Mouse (Mus musculus) erythroblast, embryonic 14.5 days (primary cell): ENCODE results near the gene Tspan9. TPM values are rescaled to one million over a fixed set of nuclear protein-coding genes. Genes with fewer than 3 reads are reported as not detected.

Source experiments
- H3K27me3 ChIP-seq: 2 replicates; pipeline ENCODE4 v1.6.1; 2012; ENCODE audit warnings: inconsistent platforms; ENCODE audit not compliant: control insufficient read depth
- H3K36me3 ChIP-seq: 2 replicates; pipeline ENCODE4 v1.6.1; 2012; ENCODE audit warnings: mild to moderate bottlenecking, inconsistent platforms; ENCODE audit not compliant: control insufficient read depth
- H3K4me1 ChIP-seq: 2 replicates; pipeline ENCODE4 v1.6.1; 2012; ENCODE audit warnings: inconsistent platforms; ENCODE audit not compliant: control insufficient read depth
- H3K4me3 ChIP-seq: replicated peaks from 2 replicates; pipeline ENCODE3; 2012; ENCODE audit warnings: moderate library complexity, mild to moderate bottlenecking, inconsistent platforms
- H3K9me3 ChIP-seq: 2 replicates; pipeline ENCODE4 v1.6.1; 2012; ENCODE audit warnings: low read length, inconsistent platforms, mixed read lengths; ENCODE audit not compliant: control insufficient read depth
- GATA1 ChIP-seq: IDR thresholded peaks from 2 replicates; pipeline ENCODE4 v1.6.1; 2012; ENCODE audit warnings: low read length, inconsistent platforms, mixed read lengths
- TAL1 ChIP-seq: IDR thresholded peaks from 3 replicates; pipeline ENCODE4 v1.6.1; 2012; ENCODE audit warnings: low read length, inconsistent platforms, mixed read lengths
- polyA plus RNA-seq: library from polyadenylated mRNA; stranded (reverse); fragments of >175 nt; gene quantifications from 2 replicates; pipeline ENCODE4 v1.2.3, GENCODE M21; 2012

The Tspan9 gene
- polyA plus RNA-seq, 1 experiment, result 0.04 TPM

- Histone ChIP-seq H3K4me1 (no peaks in the 10 kb centered on the region), H3K4me3 (no peak overlapping the region), H3K27me3 (no peaks in the 10 kb centered on the region), H3K36me3 (no peaks in the 10 kb centered on the region; the same call in 1 of the 2 replicates), H3K9me3 (no peaks in the 10 kb centered on the region)
- TF ChIP-seq GATA1 (no peak), TAL1 (no peak)
Measured at GRCm38 (mm10) chr6:128112605-128113004, 30.8 kb downstream of the Tspan9 start.

GRCm38 (mm10) chr6:128111784-128112183 is 31.6 kb downstream of the Tspan9 start:
- Histone ChIP-seq H3K36me3 (no peaks in the 10 kb centered on the region; the same call in 1 of the 2 replicates), H3K4me1 (no peaks in the 10 kb centered on the region), H3K27me3 (no peaks in the 10 kb centered on the region), H3K9me3 (no peaks in the 10 kb centered on the region), H3K4me3 (no peak overlapping the region)
- TF ChIP-seq TAL1 (no peak), GATA1 (no peak)

- no peaks in the 10 kb centered on the region for H3K4me1 ChIP-seq
- no peaks in the 10 kb centered on the region for H3K9me3 ChIP-seq
- H3K4me3 ChIP-seq, result no peak overlapping the region
- no peak for TF ChIP-seq GATA1
- H3K36me3 ChIP-seq, result no peaks in the 10 kb centered on the region
- no peaks in the 10 kb centered on the region for H3K27me3 ChIP-seq
Measured at GRCm38 (mm10) chr6:128108324-128109035, 34.9 kb downstream of the Tspan9 start.

GRCm38 (mm10) chr6:128107698-128108097 is 35.7 kb downstream of the Tspan9 start:
- H3K27me3 ChIP-seq, result no peaks in the 10 kb centered on the region
- H3K9me3 ChIP-seq, result no peaks in the 10 kb centered on the region
- no peaks in the 10 kb centered on the region for H3K4me1 ChIP-seq
- TF ChIP-seq GATA1, result no peak
- TF ChIP-seq TAL1, result no peak
- H3K4me3 ChIP-seq, result no peak overlapping the region
- no peaks in the 10 kb centered on the region for H3K36me3 ChIP-seq

- Histone ChIP-seq H3K9me3 (no peaks in the 10 kb centered on the region), H3K27me3 (no peaks in the 10 kb centered on the region), H3K36me3 (no peaks in the 10 kb centered on the region), H3K4me1 (no peaks in the 10 kb centered on the region), H3K4me3 (no peak overlapping the region)
- TF ChIP-seq GATA1 (no peak), TAL1 (no peak)
Measured at GRCm38 (mm10) chr6:128106154-128106553, 37.2 kb downstream of the Tspan9 start.

GRCm38 (mm10) chr6:128104712-128105324 is 38.6 kb downstream of the Tspan9 start:
- Histone ChIP-seq H3K4me3 (no peak overlapping the region), H3K9me3 (no peaks in the 10 kb centered on the region), H3K36me3 (no peaks in the 10 kb centered on the region), H3K4me1 (no peaks in the 10 kb centered on the region), H3K27me3 (no peaks in the 10 kb centered on the region)
- TF ChIP-seq GATA1 (no peak), TAL1 (no peak)

GRCm38 (mm10) chr6:128103874-128104273 is 39.5 kb downstream of the Tspan9 start:
- no peaks in the 10 kb centered on the region for H3K4me1 ChIP-seq
- no peaks in the 10 kb centered on the region for H3K36me3 ChIP-seq
- TF ChIP-seq GATA1 (no peak), TAL1 (no peak)
- no peaks in the 10 kb centered on the region for H3K27me3 ChIP-seq
- H3K4me3 ChIP-seq, result no peak overlapping the region
- H3K9me3 ChIP-seq, result no peaks in the 10 kb centered on the region

GRCm38 (mm10) chr6:128102296-128102999 is 40.9 kb downstream of the Tspan9 start:
- H3K27me3 ChIP-seq, result no peaks in the 10 kb centered on the region
- H3K4me3 ChIP-seq, result no peak overlapping the region
- TF ChIP-seq TAL1 (no peak), GATA1 (no peak)
- H3K36me3 ChIP-seq, result no peaks in the 10 kb centered on the region
- no peaks in the 10 kb centered on the region for H3K4me1 ChIP-seq
- no peaks in the 10 kb centered on the region for H3K9me3 ChIP-seq

- no peak overlapping the region for H3K4me3 ChIP-seq
- H3K4me1 ChIP-seq, result no peaks in the 10 kb centered on the region
- no peaks in the 10 kb centered on the region for H3K9me3 ChIP-seq
- TF ChIP-seq TAL1, result no peak
- TF ChIP-seq GATA1, result no peak
- H3K27me3 ChIP-seq, result no peaks in the 10 kb centered on the region
- no peaks in the 10 kb centered on the region for H3K36me3 ChIP-seq
Measured at GRCm38 (mm10) chr6:128099871-128100270, 43.5 kb downstream of the Tspan9 start.
